Mouse (Mus musculus) cerebellum, postnatal 14 days (tissue): Measurements from ENCODE around the gene Sfrp4.

Experiments used
- DNase-seq, 2 experiments: peaks; one replicate each; pipeline ENCODE4 v3.0.0; 2021; ENCODE audit warnings: mixed read lengths in 2 of 2

Gene Sfrp4

DNA sequence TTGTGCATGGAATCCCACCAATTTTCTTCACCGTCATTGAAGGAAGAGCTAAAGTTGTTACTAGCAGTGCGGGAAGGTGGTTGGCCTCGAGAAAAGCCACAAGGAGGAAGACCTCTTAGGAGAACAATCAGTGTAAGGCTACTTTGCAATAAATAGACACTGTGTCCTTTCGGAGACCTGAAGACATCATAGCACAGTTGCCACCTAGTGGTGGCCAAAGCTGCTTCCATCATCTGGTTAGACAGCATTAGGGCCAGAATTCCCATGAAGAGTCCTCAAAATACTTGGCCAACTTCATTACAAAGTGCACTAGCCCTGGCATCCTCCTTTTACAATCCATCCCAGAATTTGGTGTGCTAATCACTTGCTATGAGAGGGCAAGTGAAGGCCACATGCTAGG, 13.2 kb downstream of the Sfrp4 start:
- peak; percentile 52 to 55 for DNase-seq

- DNase-seq, result peak; percentile 28 to 44
These were observed 17.4 kb downstream of the Sfrp4 start for GRCm38 (mm10) chr13:19640203-19640851.

DNA sequence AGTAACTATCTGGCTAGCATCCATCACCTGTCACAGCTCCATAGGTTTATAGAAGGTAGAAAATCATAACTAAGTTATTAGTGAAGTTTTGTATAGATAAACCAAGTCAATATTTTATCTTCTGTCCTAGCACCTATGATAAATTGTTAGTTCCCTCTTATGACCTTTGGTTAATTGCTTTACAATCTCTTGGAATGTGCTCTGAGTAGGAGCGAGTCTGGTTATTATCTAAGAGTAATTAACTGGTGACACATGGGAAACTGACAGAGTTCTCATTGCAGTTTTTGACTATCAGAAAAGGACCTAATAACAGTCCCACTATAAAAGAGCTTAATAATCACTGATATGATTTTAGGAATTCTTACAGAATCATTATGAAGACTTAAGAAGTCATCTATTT, 20.6 kb downstream of the Sfrp4 start:
- no peak for DNase-seq

- DNase-seq, result peak in 1 of 2 experiments; percentile 22
These were observed 21.3 kb downstream of the Sfrp4 start for GRCm38 (mm10) chr13:19644225-19644624.

DNA sequence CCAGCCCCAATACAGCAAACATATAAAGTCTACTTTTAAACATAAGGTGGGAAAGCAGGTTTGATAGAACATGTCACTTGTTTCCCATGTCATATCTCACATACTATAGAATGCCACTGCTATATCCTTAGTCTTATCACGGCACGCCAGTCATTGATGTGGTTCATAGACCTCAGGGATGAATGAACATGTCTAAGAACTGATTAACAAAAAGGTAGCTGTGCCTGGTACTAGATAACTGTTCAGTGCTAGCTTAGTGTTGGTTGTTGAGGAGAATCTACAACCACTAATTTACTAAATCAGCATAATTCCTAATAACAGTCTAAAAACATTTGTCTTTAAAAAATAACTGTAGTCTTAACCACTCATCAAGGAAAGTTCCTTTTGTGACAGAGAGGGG, 26.9 kb downstream of the Sfrp4 start:
- DNase-seq, result no peak

DNA sequence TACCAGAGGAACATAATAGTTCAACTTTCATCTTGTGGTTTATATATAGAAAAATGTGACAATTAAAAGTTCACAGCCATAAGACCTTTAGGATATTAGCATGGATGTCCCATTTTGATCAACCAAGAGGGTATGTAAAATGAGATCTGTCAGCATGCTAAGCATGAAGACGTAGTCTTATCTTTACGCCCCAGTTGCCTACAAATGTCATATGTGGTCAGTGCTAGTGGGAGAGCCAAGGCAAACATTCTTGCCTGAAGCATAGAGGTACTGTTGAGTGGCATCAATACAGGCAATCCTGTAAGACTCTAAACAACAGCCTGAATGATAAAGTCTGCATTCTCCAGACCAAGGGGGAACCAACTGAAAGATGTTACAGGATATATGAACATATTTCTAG, 29.5 kb downstream of the Sfrp4 start:
- DNase-seq, result no peak

DNA sequence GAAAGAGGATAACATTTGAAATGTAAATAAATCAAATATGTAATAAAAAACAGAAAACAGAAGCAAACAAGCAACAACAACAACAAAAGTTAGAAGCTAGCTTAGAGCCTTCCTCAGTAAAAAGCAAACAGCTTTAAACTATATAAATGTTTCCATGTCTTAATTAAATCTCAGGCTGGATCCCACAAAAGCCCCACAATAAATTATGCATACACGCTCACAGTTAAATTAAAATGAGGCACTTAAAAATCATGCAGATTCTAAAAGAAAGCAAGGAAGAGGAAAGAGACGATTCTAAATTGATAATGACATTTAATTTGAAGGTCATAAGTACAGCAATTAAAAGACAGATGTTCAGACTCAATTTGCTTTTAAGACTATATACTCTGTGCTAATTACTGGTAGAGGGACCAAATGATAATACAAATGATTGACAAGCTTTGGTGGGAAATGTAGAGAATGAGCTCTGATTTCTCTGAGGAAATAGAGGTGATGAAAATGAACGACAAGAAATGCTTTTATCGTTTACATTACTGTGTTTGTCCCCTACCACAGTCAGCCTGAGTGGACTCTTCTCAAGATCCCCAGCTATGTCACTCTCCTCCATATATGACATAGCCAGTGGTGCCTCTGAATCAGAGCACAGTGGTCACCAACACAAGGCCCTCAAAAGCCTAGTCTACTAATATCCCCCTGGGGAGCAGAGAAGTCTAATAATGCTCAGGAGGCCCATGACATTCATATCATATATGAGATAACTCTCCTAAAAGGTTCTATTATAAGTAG, 45.6 kb downstream of the Sfrp4 start:
- no peak for DNase-seq

DNA sequence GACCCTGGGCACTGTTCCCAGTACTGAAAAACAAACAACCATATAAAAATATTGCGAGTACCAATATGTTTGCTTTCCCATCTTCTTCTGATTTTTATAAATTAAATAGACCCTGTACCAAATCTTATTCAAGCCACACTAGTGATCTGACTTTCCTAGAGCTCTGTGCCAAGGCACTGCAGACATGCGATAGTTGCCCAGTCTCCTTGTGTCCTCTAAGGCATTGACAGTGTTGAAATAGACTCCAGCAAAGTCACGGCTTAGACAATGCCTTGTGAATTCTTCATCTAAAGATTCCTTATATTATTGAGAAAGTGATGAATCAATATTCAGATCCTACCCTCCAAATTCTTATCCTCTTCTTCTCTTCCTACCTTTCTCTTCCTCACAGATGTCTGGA, 51.1 kb downstream of the Sfrp4 start:
- DNase-seq, result no peak

- no peak for DNase-seq
These were observed 51.7 kb downstream of the Sfrp4 start for GRCm38 (mm10) chr13:19674601-19675000.
